Mouse (Mus musculus) testis, adult 2 months (tissue): ENCODE data around the gene Cdipt.

Experiments
- CTCF ChIP-seq: fragments of 200-500 bp; IDR thresholded peaks from 2 replicates; pipeline ENCODE4 v1.5.1; 2012; ENCODE audit warnings: low read depth, mild to moderate bottlenecking, inconsistent platforms, low read length, moderate library complexity; ENCODE audit not compliant: control insufficient read depth, insufficient read depth, insufficient replicate concordance
- POLR2A ChIP-seq: fragments of 200-500 bp; IDR thresholded peaks from 2 replicates; pipeline ENCODE4 v1.6.1; 2012; ENCODE audit warnings: low read depth, mild to moderate bottlenecking, inconsistent platforms, low read length, moderate library complexity; ENCODE audit not compliant: control insufficient read depth

DNA sequence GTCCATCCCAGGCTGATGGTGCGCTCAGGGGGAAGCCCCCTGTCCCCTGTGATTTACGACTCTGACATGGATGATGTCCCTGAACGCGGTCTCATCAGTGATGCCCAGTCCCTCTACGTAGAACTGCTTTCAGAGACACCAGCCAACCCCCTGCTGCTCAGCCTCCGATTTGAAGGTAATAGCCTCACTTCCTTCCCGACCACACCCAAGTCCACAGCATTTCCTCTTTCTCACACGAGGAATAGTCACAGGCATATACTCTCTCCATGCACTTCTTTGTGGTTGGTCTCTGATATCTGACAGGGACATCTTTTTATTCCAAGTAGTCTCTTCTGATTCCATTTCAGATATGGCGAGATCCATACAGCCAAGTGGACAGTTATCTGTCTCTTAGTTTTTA, 15.9 kb upstream of the Cdipt start:
- TF ChIP-seq POLR2A (no peak), CTCF (no peak)
